Mouse (Mus musculus): ENCODE measurements around the gene Pyroxd1. TPM values are rescaled to one million over a fixed set of nuclear protein-coding genes. Genes with fewer than 3 reads are reported as not detected.

Pyroxd1 gene
- polyA plus RNA-seq, 1 experiment from 2014 or later = 14.2 TPM

DNA sequence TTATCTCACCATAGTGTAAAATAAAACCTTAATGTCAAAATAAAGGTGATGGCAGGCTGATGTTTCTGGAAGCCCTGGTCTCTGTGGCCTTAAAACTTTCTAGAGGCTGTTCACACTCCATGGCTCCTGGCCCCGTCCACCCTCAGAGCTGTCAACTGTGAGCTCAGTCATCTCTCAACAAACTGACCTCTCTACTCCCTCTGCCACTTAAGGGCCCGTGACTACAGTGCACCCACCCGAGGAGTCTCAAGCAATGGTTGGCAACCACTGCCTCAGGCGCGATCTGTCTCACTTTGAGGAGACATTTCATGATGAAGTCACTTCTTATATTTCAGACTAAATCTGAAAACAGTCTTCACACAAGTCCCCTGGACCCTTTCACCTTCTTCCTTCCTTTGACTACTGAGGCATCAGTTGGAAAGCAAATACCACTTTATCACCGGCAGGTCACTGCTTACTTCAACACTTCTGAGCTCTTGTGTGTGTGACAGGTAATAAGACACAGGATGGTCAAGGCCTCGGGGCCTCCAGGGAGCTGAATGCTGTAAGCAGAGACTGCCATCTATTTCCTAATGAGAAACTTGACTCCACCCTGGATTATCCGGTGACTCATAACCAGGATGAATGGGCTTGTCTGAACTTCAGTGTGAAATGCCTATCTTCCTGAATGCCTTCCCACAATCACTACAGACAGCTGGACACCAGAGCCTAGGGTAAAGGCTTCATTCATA is 20.5 kb downstream of the Pyroxd1 start:
- no peak overlapping the region for H3K27ac ChIP-seq (ENCODE audit: low read length)
- peaks cover 27% of the 10 kb centered on the region for H3K36me3 ChIP-seq (ENCODE audit: control insufficient read depth, insufficient read depth)
- ATAC-seq (replicated peaks; ENCODE audit: extremely low read depth, insufficient read depth, low FRiP score) = no peak
- H3K4me3 ChIP-seq (ENCODE audit: low read length) = no peak overlapping the region
- H3K9me3 ChIP-seq (replicated peaks; ENCODE audit: control insufficient read depth, low read length) = no peaks in the 10 kb centered on the region
- H3K4me2 ChIP-seq (ENCODE audit: low read depth, low read length) = no peak overlapping the region
- H3K9ac ChIP-seq (ENCODE audit: low read length) = no peak overlapping the region
- 70% methylated on average over 8 of the region's 8 CpGs for WGBS
- H3K27me3 ChIP-seq (ENCODE audit: control insufficient read depth, insufficient read depth, low read length) = no peaks in the 10 kb centered on the region
- H3K4me1 ChIP-seq (ENCODE audit: control insufficient read depth, insufficient read depth, low read length) = no peaks in the 10 kb centered on the region

DNA sequence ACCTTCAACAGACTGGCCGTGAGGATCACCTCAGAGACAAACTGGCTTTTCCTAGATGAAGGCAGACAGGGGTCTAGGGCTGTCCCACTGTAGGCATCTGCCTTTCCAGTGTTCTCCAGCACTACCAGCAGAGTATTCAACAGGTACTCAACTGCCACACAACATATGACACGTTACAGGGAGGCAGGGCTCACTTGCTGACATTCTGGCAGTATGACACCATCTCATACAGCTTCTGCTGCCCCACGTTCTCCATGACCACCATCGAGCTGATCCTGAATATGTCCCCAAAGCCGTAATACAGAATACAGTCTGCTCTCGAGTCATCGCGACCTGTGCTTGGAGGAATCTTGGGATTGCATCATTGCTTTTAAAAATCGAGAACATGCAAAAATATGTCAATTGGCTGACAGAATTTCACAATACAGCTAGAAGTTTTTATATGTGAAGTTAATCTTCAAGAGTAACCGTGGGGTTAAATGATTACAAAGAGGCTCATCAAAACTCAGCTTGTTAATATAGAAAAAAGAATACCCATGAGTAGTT is 21.1 kb downstream of the Pyroxd1 start:
- ATAC-seq (replicated peaks; ENCODE audit: extremely low read depth, insufficient read depth, low FRiP score) = no peak
- no peaks in the 10 kb centered on the region for H3K27me3 ChIP-seq (ENCODE audit: control insufficient read depth, insufficient read depth, low read length)
- H3K4me3 ChIP-seq (ENCODE audit: low read length) = no peak overlapping the region
- peaks cover 25% of the 10 kb centered on the region for H3K36me3 ChIP-seq (ENCODE audit: control insufficient read depth, insufficient read depth)
- no peaks in the 10 kb centered on the region for H3K4me1 ChIP-seq (ENCODE audit: control insufficient read depth, insufficient read depth, low read length)
- WGBS = 86% methylated on average over 10 of the region's 10 CpGs
- no peak overlapping the region for H3K4me2 ChIP-seq (ENCODE audit: low read depth, low read length)
- no peaks in the 10 kb centered on the region for H3K9me3 ChIP-seq (replicated peaks; ENCODE audit: control insufficient read depth, low read length)
- no peak overlapping the region for H3K9ac ChIP-seq (ENCODE audit: low read length)
- H3K27ac ChIP-seq (ENCODE audit: low read length) = no peak overlapping the region

DNA sequence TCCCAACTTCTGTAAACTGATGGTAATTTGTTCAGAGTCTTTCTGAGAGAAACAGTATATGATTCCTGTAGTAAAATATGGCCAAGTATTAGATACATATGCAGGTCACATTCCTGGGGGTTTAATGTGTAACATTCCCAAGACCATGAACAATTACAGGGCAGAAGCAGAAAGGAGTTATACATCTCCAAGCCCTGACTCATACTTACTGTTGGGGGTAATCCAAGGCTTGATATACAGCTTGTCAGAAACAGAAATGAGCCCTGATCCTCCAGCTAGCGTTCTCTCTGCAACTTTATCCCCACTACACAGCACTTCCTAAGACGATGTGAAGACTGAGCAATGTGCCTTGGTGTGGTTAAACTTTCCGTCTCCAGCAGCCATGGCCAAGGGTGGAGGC is 22.1 kb downstream of the Pyroxd1 start:
- no peak overlapping the region for H3K4me2 ChIP-seq (ENCODE audit: low read depth, low read length)
- no peaks in the 10 kb centered on the region for H3K9me3 ChIP-seq (replicated peaks; ENCODE audit: control insufficient read depth, low read length)
- no peak for ATAC-seq (replicated peaks; ENCODE audit: extremely low read depth, insufficient read depth, low FRiP score)
- no peak overlapping the region for H3K9ac ChIP-seq (ENCODE audit: low read length)
- no peaks in the 10 kb centered on the region for H3K4me1 ChIP-seq (ENCODE audit: control insufficient read depth, insufficient read depth, low read length)
- H3K27me3 ChIP-seq (ENCODE audit: control insufficient read depth, insufficient read depth, low read length) = no peaks in the 10 kb centered on the region
- H3K27ac ChIP-seq (ENCODE audit: low read length) = no peak overlapping the region
- WGBS = 88% methylated on average over 3 of the region's 3 CpGs
- no peak overlapping the region for H3K4me3 ChIP-seq (ENCODE audit: low read length)
- peaks cover 29% of the 10 kb centered on the region for H3K36me3 ChIP-seq (ENCODE audit: control insufficient read depth, insufficient read depth)

DNA sequence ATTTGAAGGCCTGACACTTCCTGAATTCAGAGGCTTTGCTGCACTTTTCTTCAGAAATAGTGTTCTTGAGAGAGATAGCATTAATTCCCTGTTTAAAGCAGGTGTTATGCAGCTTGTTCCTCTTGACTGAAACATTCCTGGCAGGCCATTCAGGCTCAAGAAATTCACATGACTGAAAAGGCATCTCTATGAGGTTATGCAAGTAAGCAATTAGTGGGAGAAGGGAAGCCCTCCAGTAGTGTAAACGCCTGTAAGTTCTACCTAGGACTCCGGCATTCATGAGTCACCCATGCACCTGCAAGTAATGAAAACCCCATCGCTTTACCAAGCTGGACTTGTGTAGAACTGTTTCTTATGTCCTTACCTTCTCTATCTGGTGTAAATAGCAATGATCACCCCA is 24.1 kb downstream of the Pyroxd1 start:
- no peak overlapping the region for H3K27ac ChIP-seq (ENCODE audit: low read length)
- 85% methylated on average over 3 of the region's 3 CpGs for WGBS
- ATAC-seq (replicated peaks; ENCODE audit: extremely low read depth, insufficient read depth, low FRiP score) = no peak
- no peaks in the 10 kb centered on the region for H3K4me1 ChIP-seq (ENCODE audit: control insufficient read depth, insufficient read depth, low read length)
- H3K9ac ChIP-seq (ENCODE audit: low read length) = no peak overlapping the region
- no peaks in the 10 kb centered on the region for H3K9me3 ChIP-seq (replicated peaks; ENCODE audit: control insufficient read depth, low read length)
- H3K27me3 ChIP-seq (ENCODE audit: control insufficient read depth, insufficient read depth, low read length) = no peaks in the 10 kb centered on the region
- no peak overlapping the region for H3K4me2 ChIP-seq (ENCODE audit: low read depth, low read length)
- peaks cover 26% of the 10 kb centered on the region; the same call in 1 of the 2 replicates for H3K36me3 ChIP-seq (ENCODE audit: control insufficient read depth, insufficient read depth)
- H3K4me3 ChIP-seq (ENCODE audit: low read length) = no peak overlapping the region

DNA sequence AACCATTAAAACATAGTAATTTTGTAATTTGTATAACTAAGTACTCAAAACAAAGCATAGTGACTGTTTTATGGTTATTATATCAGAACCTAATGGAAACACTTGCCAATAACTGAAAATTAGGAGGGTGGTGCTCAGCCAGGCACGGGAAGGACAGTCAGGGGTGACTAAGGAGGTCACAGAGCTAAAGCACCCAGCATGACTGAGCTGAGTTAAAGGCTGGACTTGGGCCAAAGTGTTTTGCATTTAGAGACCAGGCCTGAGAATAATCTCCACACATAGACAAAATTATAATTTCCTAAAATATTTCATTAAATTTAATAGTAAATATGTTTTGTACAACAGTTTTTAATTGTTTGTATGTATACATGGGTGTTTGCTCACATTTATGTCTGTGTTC is 31.6 kb downstream of the Pyroxd1 start:
- no peak overlapping the region for H3K9ac ChIP-seq (ENCODE audit: low read length)
- no peak overlapping the region for H3K4me3 ChIP-seq (ENCODE audit: low read length)
- H3K9me3 ChIP-seq (replicated peaks; ENCODE audit: control insufficient read depth, low read length) = no peaks in the 10 kb centered on the region
- no peaks in the 10 kb centered on the region for H3K4me1 ChIP-seq (ENCODE audit: control insufficient read depth, insufficient read depth, low read length)
- ATAC-seq (replicated peaks; ENCODE audit: extremely low read depth, insufficient read depth, low FRiP score) = no peak
- WGBS = 74% methylated on average over 1 of the region's 1 CpGs
- no peak overlapping the region for H3K27ac ChIP-seq (ENCODE audit: low read length)
- no peaks in the 10 kb centered on the region for H3K27me3 ChIP-seq (ENCODE audit: control insufficient read depth, insufficient read depth, low read length)
- peaks cover 20% of the 10 kb centered on the region for H3K36me3 ChIP-seq (ENCODE audit: control insufficient read depth, insufficient read depth)
- H3K4me2 ChIP-seq (ENCODE audit: low read depth, low read length) = no peak overlapping the region

DNA sequence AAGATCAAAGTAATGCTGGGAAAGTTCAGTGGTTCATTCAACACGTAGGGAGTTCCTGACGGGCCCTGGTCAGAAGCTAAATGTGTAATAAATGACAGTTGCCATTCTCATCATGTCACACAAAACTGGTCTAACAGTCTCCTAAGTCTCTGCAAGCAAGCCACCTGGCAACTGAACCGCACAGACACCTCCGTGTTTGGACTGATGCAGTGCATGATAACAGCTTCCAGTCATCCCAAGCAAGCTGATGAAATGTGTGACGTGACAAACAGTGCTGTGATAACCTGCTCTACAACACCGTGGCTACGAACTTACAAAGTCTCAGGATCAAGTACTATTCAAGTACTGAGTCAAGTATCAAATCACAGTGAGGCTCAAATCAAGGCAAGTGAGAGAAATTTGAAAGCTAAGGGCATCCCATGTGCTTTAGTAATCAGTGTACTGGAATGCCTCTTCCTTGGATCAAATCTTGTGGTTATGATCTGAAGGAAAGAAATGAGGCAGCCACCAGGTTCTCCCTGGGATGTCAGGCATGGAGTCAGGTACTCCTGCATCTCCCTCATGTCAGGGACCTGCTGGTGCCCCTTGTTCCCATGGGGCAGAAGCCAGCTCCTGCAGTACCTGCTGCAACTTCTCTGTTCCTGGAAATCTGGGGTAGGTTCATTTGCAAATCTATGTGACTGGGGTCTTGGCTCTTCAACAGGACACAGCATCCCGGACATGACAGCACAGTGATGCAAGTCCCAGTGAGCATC is 33.3 kb downstream of the Pyroxd1 start:
- Histone ChIP-seq H3K9ac (ENCODE audit: low read length) (no peak overlapping the region), H3K4me1 (ENCODE audit: control insufficient read depth, insufficient read depth, low read length) (no peaks in the 10 kb centered on the region), H3K27ac (ENCODE audit: low read length) (no peak overlapping the region), H3K27me3 (ENCODE audit: control insufficient read depth, insufficient read depth, low read length) (no peaks in the 10 kb centered on the region), H3K36me3 (ENCODE audit: control insufficient read depth, insufficient read depth) (peaks cover 13% of the 10 kb centered on the region), H3K4me2 (ENCODE audit: low read depth, low read length) (no peak overlapping the region), H3K4me3 (ENCODE audit: low read length) (no peak overlapping the region), H3K9me3 (replicated peaks; ENCODE audit: control insufficient read depth, low read length) (no peaks in the 10 kb centered on the region)
- WGBS = 75% methylated on average over 8 of the region's 8 CpGs
- ATAC-seq (replicated peaks; ENCODE audit: extremely low read depth, insufficient read depth, low FRiP score) = no peak

DNA sequence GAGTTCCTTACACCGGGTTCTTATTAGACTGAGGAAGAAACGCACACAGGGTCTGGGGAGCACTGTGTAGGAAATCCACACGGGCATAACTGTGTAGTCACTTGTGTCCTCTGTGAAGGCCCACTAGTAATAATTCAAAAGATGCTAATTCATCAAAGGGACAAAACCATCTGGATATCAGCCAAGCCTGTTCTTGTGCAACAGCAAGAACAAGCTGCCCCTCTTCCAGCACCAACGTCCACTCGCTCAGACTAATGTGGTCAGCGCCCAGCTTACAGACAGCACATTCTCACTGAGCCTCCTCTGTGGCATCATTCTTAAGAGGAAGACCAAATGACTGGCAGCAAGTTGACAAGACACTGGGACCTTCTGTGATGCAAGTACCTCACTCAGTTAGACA is 34.5 kb downstream of the Pyroxd1 start:
- no peak overlapping the region for H3K4me2 ChIP-seq (ENCODE audit: low read depth, low read length)
- H3K9ac ChIP-seq (ENCODE audit: low read length) = no peak overlapping the region
- no peaks in the 10 kb centered on the region for H3K9me3 ChIP-seq (replicated peaks; ENCODE audit: control insufficient read depth, low read length)
- no peaks in the 10 kb centered on the region for H3K27me3 ChIP-seq (ENCODE audit: control insufficient read depth, insufficient read depth, low read length)
- 78% methylated on average over 6 of the region's 6 CpGs for WGBS
- H3K27ac ChIP-seq (ENCODE audit: low read length) = no peak overlapping the region
- no peaks in the 10 kb centered on the region for H3K4me1 ChIP-seq (ENCODE audit: control insufficient read depth, insufficient read depth, low read length)
- peaks cover 6% of the 10 kb centered on the region; the same call in 1 of the 2 replicates for H3K36me3 ChIP-seq (ENCODE audit: control insufficient read depth, insufficient read depth)
- no peak overlapping the region for H3K4me3 ChIP-seq (ENCODE audit: low read length)
- no peak for ATAC-seq (replicated peaks; ENCODE audit: extremely low read depth, insufficient read depth, low FRiP score)

DNA sequence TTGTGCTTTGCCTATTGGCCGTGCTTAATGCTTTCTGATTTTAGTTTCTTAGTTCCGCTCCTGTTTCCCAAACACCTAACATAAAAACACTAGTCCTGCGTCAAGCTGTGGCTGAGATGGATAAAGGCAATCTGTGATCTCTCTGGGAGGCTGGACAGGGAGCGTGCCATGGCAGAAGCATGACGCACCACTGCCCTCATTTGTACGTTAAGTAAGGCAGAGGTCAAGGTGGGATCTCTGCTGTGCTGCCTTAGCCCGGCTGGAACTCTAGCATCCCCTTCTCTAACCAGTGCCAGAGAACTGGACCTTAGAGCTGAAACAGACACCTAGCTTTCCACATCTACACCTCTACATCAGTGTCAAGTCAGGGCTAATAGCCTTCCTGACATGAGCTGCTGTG is 36.2 kb downstream of the Pyroxd1 start:
- Histone ChIP-seq H3K9ac (ENCODE audit: low read length) (no peak overlapping the region), H3K4me1 (ENCODE audit: control insufficient read depth, insufficient read depth, low read length) (peaks cover 4% of the 10 kb centered on the region), H3K27me3 (ENCODE audit: control insufficient read depth, insufficient read depth, low read length) (no peaks in the 10 kb centered on the region), H3K27ac (ENCODE audit: low read length) (no peak overlapping the region), H3K4me2 (ENCODE audit: low read depth, low read length) (no peak overlapping the region), H3K36me3 (ENCODE audit: control insufficient read depth, insufficient read depth) (peaks cover 4% of the 10 kb centered on the region; the same call in 1 of the 2 replicates), H3K9me3 (replicated peaks; ENCODE audit: control insufficient read depth, low read length) (no peaks in the 10 kb centered on the region), H3K4me3 (ENCODE audit: low read length) (no peak overlapping the region)
- no peak for ATAC-seq (replicated peaks; ENCODE audit: extremely low read depth, insufficient read depth, low FRiP score)
- WGBS = 89% methylated on average over 7 of the region's 7 CpGs

DNA sequence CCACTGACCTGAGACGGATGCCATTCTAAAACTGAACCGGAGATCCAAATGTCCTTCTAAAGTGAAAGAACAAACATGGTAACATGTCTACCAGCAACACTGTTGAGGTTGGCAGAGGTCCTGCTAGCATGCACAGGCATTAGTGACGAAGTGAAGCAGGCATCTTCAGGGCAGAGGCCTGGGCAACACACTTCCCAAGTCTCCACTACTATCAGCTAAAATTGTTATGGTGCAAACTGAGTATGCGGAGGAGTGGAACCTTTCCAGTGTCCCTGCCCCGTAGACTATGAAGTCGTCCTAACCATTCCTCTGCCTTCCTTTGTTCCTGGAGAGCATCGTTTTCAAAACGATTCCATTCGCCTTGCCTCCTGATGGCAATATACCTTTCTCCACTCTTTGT is 39.1 kb downstream of the Pyroxd1 start:
- 91% methylated on average over 9 of the region's 9 CpGs for WGBS
- Histone ChIP-seq H3K4me1 (ENCODE audit: control insufficient read depth, insufficient read depth, low read length) (peaks cover 13% of the 10 kb centered on the region), H3K27ac (ENCODE audit: low read length) (no peak overlapping the region), H3K4me3 (ENCODE audit: low read length) (no peak overlapping the region), H3K27me3 (ENCODE audit: control insufficient read depth, insufficient read depth, low read length) (no peaks in the 10 kb centered on the region), H3K9me3 (replicated peaks; ENCODE audit: control insufficient read depth, low read length) (no peaks in the 10 kb centered on the region), H3K36me3 (ENCODE audit: control insufficient read depth, insufficient read depth) (no peaks in the 10 kb centered on the region), H3K9ac (ENCODE audit: low read length) (no peak overlapping the region), H3K4me2 (ENCODE audit: low read depth, low read length) (no peak overlapping the region)
- no peak for ATAC-seq (replicated peaks; ENCODE audit: extremely low read depth, insufficient read depth, low FRiP score)
